Mouse (Mus musculus) stomach, embryonic 16.5 days (tissue): Measurements from ENCODE around the gene Gm47985. TPM values are rescaled to one million over a fixed set of nuclear protein-coding genes. Genes with fewer than 3 reads are reported as not detected.
A peak's percentile ranks its signal among the peaks of the same experiment; 100 is the strongest.
"Not testable (repeated sequence)": the region's sequence is repeated elsewhere in the genome, so short reads cannot be mapped to it uniquely, and the experiment has no call there.

Experiments used
- ATAC-seq: fragments of 200-750 bp; cut with Nextera tagmentation; 2 replicates; pipeline ENCODE4 v1.8.0; 2017; ENCODE audit warnings: moderate number of reproducible peaks, moderate TSS enrichment; ENCODE audit not compliant: insufficient read depth, low FRiP score
- H3K27ac ChIP-seq: fragments of 300-500 bp; sonication (generic); 2 replicates; pipeline ENCODE4 v1.5.1; 2014; ENCODE audit warnings: low read length
- H3K27me3 ChIP-seq: fragments of 300-500 bp; sonication (generic); 2 replicates; pipeline ENCODE4 v1.6.1; 2014; ENCODE audit warnings: low read length, control low read depth, mixed read lengths; ENCODE audit not compliant: control insufficient read depth, insufficient read depth
- H3K36me3 ChIP-seq: fragments of 300-500 bp; sonication (generic); 2 replicates; pipeline ENCODE4 v1.6.1; 2014; ENCODE audit warnings: low read length; ENCODE audit not compliant: control insufficient read depth, insufficient read depth
- H3K4me1 ChIP-seq: fragments of 300-500 bp; sonication (generic); 2 replicates; pipeline ENCODE4 v1.6.1; 2014; ENCODE audit warnings: low read length, control low read depth, mixed read lengths; ENCODE audit not compliant: control insufficient read depth, insufficient read depth
- H3K4me2 ChIP-seq: fragments of 300-500 bp; sonication (generic); 2 replicates; pipeline ENCODE4 v1.6.1; 2014; ENCODE audit warnings: low read depth, low read length, mixed read lengths
- H3K4me3 ChIP-seq: fragments of 300-500 bp; sonication (generic); replicated peaks from 2 replicates; pipeline ENCODE4 v1.5.1; 2014; ENCODE audit warnings: mild to moderate bottlenecking, low read length
- H3K9ac ChIP-seq: fragments of 300-500 bp; sonication (generic); 2 replicates; pipeline ENCODE4 v1.6.1; 2014; ENCODE audit warnings: low read length
- H3K9me3 ChIP-seq: fragments of 300-500 bp; sonication (generic); replicated peaks from 2 replicates; pipeline ENCODE4 v1.6.1; 2016; ENCODE audit warnings: low read length, control low read depth; ENCODE audit not compliant: control insufficient read depth
- WGBS: fragments of 180-500 bp; shearing (Covaris S2); extraction: QIAGEN DNeasy Blood & Tissue Kit; methylation state at CpG from one replicate; pipeline ENCODE4 v1.1.7; 2014; 5-methylcytosine and 5-hydroxymethylcytosine counted together
- polyA plus RNA-seq: library from polyadenylated mRNA; unstranded; fragments of >200 nt; fragmentation: Nextera tagmentation; extraction: Ambion mirVana; gene quantifications from 2 replicates; pipeline ENCODE4 v1.2.1, GENCODE M21; 2015

Gm47985 gene
- polyA plus RNA-seq, 1 experiment from 2014 or later, result 0.08 TPM

- not testable (repeated sequence) for H3K9ac ChIP-seq, H3K4me2 ChIP-seq, H3K4me3 ChIP-seq, H3K9me3 ChIP-seq, H3K36me3 ChIP-seq, H3K27ac ChIP-seq, H3K4me1 ChIP-seq, H3K27me3 ChIP-seq, ATAC-seq
- 88% methylated on average over 9 of the region's 9 CpGs for WGBS
These were observed 28.2 kb upstream of the Gm47985 start for GRCm38 (mm10) chr1:151154131-151154530.

GRCm38 (mm10) chr1:151156129-151156528 lies 26.2 kb upstream of the Gm47985 start:
- no peak for ATAC-seq
- Histone ChIP-seq H3K9ac (no peak overlapping the region), H3K27ac (no peak overlapping the region), H3K4me1 (no peaks in the 10 kb centered on the region), H3K36me3 (no peaks in the 10 kb centered on the region), H3K9me3 (no peaks in the 10 kb centered on the region), H3K4me2 (no peak overlapping the region), H3K4me3 (no peak overlapping the region), H3K27me3 (no peaks in the 10 kb centered on the region)
- 87% methylated on average over 3 of the region's 3 CpGs for WGBS

GRCm38 (mm10) chr1:151156777-151157632 lies 25.3 kb upstream of the Gm47985 start:
- no peak overlapping the region for H3K4me2 ChIP-seq
- H3K27me3 ChIP-seq, result no peaks in the 10 kb centered on the region
- H3K27ac ChIP-seq, result no peak overlapping the region
- H3K9me3 ChIP-seq, result no peaks in the 10 kb centered on the region
- no peak overlapping the region for H3K4me3 ChIP-seq
- no peaks in the 10 kb centered on the region for H3K36me3 ChIP-seq
- no peak for ATAC-seq
- 64% methylated on average over 7 of the region's 7 CpGs for WGBS
- no peak overlapping the region for H3K9ac ChIP-seq
- no peaks in the 10 kb centered on the region for H3K4me1 ChIP-seq

GRCm38 (mm10) chr1:151157963-151158856 lies 24.1 kb upstream of the Gm47985 start:
- Histone ChIP-seq H3K9me3 (no peaks in the 10 kb centered on the region), H3K27me3 (no peaks in the 10 kb centered on the region), H3K4me1 (no peaks in the 10 kb centered on the region), H3K4me3 (no peak overlapping the region), H3K9ac (no peak overlapping the region), H3K36me3 (no peaks in the 10 kb centered on the region), H3K27ac (no peak overlapping the region), H3K4me2 (no peak overlapping the region)
- no peak for ATAC-seq
- WGBS, result 66% methylated on average over 9 of the region's 9 CpGs

- Histone ChIP-seq H3K9ac (no peak overlapping the region), H3K27me3 (no peaks in the 10 kb centered on the region), H3K36me3 (no peaks in the 10 kb centered on the region), H3K9me3 (no peaks in the 10 kb centered on the region), H3K4me2 (no peak overlapping the region), H3K4me3 (no peak overlapping the region), H3K27ac (no peak overlapping the region), H3K4me1 (no peaks in the 10 kb centered on the region)
- no peak for ATAC-seq
- 83% methylated on average over 2 of the region's 2 CpGs for WGBS
These were observed 23.4 kb upstream of the Gm47985 start for GRCm38 (mm10) chr1:151158857-151159510.

GRCm38 (mm10) chr1:151166031-151166430 lies 16.3 kb upstream of the Gm47985 start:
- no peak overlapping the region for H3K9ac ChIP-seq
- H3K4me1 ChIP-seq, result no peaks in the 10 kb centered on the region
- no peaks in the 10 kb centered on the region for H3K9me3 ChIP-seq
- H3K4me3 ChIP-seq, result no peak overlapping the region
- H3K4me2 ChIP-seq, result no peak overlapping the region
- no peaks in the 10 kb centered on the region for H3K36me3 ChIP-seq
- no peak overlapping the region for H3K27ac ChIP-seq
- ATAC-seq, result no peak
- whole genome bisulfite sequencing, result 38% methylated on average over 8 of the region's 8 CpGs
- H3K27me3 ChIP-seq, result no peaks in the 10 kb centered on the region

- H3K27ac ChIP-seq, result no peak overlapping the region
- H3K27me3 ChIP-seq, result no peaks in the 10 kb centered on the region
- H3K4me1 ChIP-seq, result no peaks in the 10 kb centered on the region
- no peak overlapping the region for H3K4me2 ChIP-seq
- 32% methylated on average over 12 of the region's 12 CpGs for WGBS
- no peaks in the 10 kb centered on the region for H3K9me3 ChIP-seq
- H3K36me3 ChIP-seq, result no peaks in the 10 kb centered on the region
- H3K9ac ChIP-seq, result no peak overlapping the region
- peak; percentile 37; the same call in 1 of the 2 replicates for ATAC-seq
- H3K4me3 ChIP-seq, result no peak overlapping the region
These were observed 14.9 kb upstream of the Gm47985 start for GRCm38 (mm10) chr1:151167297-151168047.

GRCm38 (mm10) chr1:151168637-151169036 lies 13.7 kb upstream of the Gm47985 start:
- H3K4me2 ChIP-seq, result no peak overlapping the region
- WGBS, result 61% methylated on average over 3 of the region's 3 CpGs
- no peak overlapping the region for H3K27ac ChIP-seq
- H3K4me3 ChIP-seq, result no peak overlapping the region
- no peaks in the 10 kb centered on the region for H3K9me3 ChIP-seq
- H3K27me3 ChIP-seq, result no peaks in the 10 kb centered on the region
- H3K36me3 ChIP-seq, result no peaks in the 10 kb centered on the region
- H3K9ac ChIP-seq, result no peak overlapping the region
- no peak for ATAC-seq
- H3K4me1 ChIP-seq, result no peaks in the 10 kb centered on the region
